Mouse (Mus musculus) right cerebral cortex, adult 2 months (tissue): Measurements from ENCODE around the gene Lamc3.

ENCODE experiments used
- DNase-seq, 2 experiments: peaks; one replicate each; pipeline ENCODE4 v3.0.0; 2021 to 2022; ENCODE audit warnings: low spot score in 2 of 2

Lamc3 gene

GRCm38 (mm10) chr2:31934551-31934950 lies 47.5 kb downstream of the Lamc3 start:
- DNase-seq = no peak

- no peak for DNase-seq
Observed at GRCm38 (mm10) chr2:31935054-31935453, 48.0 kb downstream of the Lamc3 start.

GRCm38 (mm10) chr2:31938298-31938697 lies 51.2 kb downstream of the Lamc3 start:
- no peak for DNase-seq

GRCm38 (mm10) chr2:31943011-31943410 lies 55.9 kb downstream of the Lamc3 start:
- DNase-seq = no peak

- DNase-seq = no peak
Observed at GRCm38 (mm10) chr2:31945580-31945979, 58.5 kb downstream of the Lamc3 start.

GRCm38 (mm10) chr2:31948392-31948791 lies 61.3 kb downstream of the Lamc3 start:
- no peak for DNase-seq

- DNase-seq = no peak
Observed at GRCm38 (mm10) chr2:31948801-31949200, 61.7 kb downstream of the Lamc3 start.

GRCm38 (mm10) chr2:31950058-31950871 lies 63.2 kb downstream of the Lamc3 start, which contains the start of gene Aif1l:
Aif1l (plus strand) TSS chr2:31950139.
- peak; percentile 12 to 18 for DNase-seq

- DNase-seq = no peak
Observed at GRCm38 (mm10) chr2:31950966-31951365, 63.9 kb downstream of the Lamc3 start.

- no peak for DNase-seq
Observed at GRCm38 (mm10) chr2:31952236-31952635, 65.1 kb downstream of the Lamc3 start.

- no peak for DNase-seq
Observed at GRCm38 (mm10) chr2:31952725-31953124, 65.6 kb downstream of the Lamc3 start.

GRCm38 (mm10) chr2:31953687-31954086 lies 66.6 kb downstream of the Lamc3 start:
- DNase-seq = no peak

GRCm38 (mm10) chr2:31954779-31955181 lies 67.7 kb downstream of the Lamc3 start:
- DNase-seq = no peak

- DNase-seq = no peak
Observed at GRCm38 (mm10) chr2:31955686-31956085, 68.6 kb downstream of the Lamc3 start.

GRCm38 (mm10) chr2:31957211-31957610 lies 70.1 kb downstream of the Lamc3 start:
- DNase-seq = no peak

- no peak for DNase-seq
Observed at GRCm38 (mm10) chr2:31960986-31961385, 73.9 kb downstream of the Lamc3 start.

GRCm38 (mm10) chr2:31961791-31962222 lies 74.7 kb downstream of the Lamc3 start:
- no peak for DNase-seq

- peak; percentile 19 to 52 for DNase-seq
Observed at GRCm38 (mm10) chr2:31962501-31963224, 75.6 kb downstream of the Lamc3 start.

- no peak for DNase-seq
Observed at GRCm38 (mm10) chr2:31963491-31963890, 76.4 kb downstream of the Lamc3 start.

GRCm38 (mm10) chr2:31964191-31964590 lies 77.1 kb downstream of the Lamc3 start:
- no peak for DNase-seq

- DNase-seq = peak in 1 of 2 experiments; percentile 13
Observed at GRCm38 (mm10) chr2:31965110-31965509, 78.0 kb downstream of the Lamc3 start.

- DNase-seq = no peak
Observed at GRCm38 (mm10) chr2:31966801-31967200, 79.7 kb downstream of the Lamc3 start.

- DNase-seq = no peak
Observed at GRCm38 (mm10) chr2:31972589-31972988, 85.5 kb downstream of the Lamc3 start.
